Mouse (Mus musculus) small intestine, adult 2 months (tissue): ENCODE measurements around the gene Mroh2a.

Experiments
- CTCF ChIP-seq: fragments of 200-500 bp; IDR thresholded peaks from 2 replicates; pipeline ENCODE4 v1.5.1; 2012; ENCODE audit warnings: low read depth, mild to moderate bottlenecking, control low read depth, inconsistent platforms, low read length, moderate library complexity, mixed read lengths; ENCODE audit not compliant: insufficient replicate concordance, insufficient read length; ENCODE audit errors: extremely low read depth
- POLR2A ChIP-seq: fragments of 200-500 bp; IDR thresholded peaks from 2 replicates; pipeline ENCODE4 v1.6.1; 2012; ENCODE audit warnings: low read depth, mild to moderate bottlenecking, control low read depth, inconsistent platforms, low read length, moderate library complexity

DNA sequence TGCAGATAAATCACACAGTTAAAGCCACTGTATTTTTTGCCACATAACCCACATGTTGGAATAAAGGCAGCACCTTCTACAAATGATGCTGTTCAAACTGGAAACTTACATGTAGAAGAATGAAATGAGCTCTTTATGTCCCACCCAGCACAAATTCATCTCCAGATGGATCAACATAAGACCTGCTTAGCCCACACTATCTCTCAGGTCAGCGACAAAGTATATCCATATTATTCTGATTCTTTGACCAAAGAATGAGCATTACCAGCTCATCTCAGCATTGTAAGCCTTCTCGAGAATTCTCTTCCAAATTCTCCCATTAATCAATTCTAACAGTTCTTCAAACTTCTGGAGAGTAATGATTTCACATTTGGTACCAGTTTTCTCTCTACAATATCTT, 4.6 kb upstream of the Mroh2a start:
- TF ChIP-seq CTCF (no peak), POLR2A (no peak)
